ENCODE assay signal across 24 mouse cellular contexts in genomic region chr4:58613536-58613935, GRCm38 (mm10). TPM values are rescaled to one million over a fixed set of nuclear protein-coding genes. Genes with fewer than 3 reads are reported as not detected.
DNase-seq lines count a peak whose midpoint lies in the region; ATAC-seq and TF ChIP-seq lines count a peak whose summit lies in the region.
"Had no signal": no experiment of that assay in that cellular context is flagged by ENCODE, and none has a peak within 500 bp of the region (broad histone marks: within the 10 kb centered on the region; RNA-seq: fewer than 3 reads in every experiment).

No protein-coding gene starts in this region.

- H3K4me2 ChIP-seq in intestine, postnatal 0 days (replicated peaks; ENCODE audit: low read depth): peak overlapping the region; percentile 30
- no peak overlapping the region for H3K4me2 ChIP-seq in intestine, embryonic 16.5 days (ENCODE audit: low read depth, low read length)
- H3K4me2 ChIP-seq: embryonic facial prominence, embryonic 12.5 days; forebrain, embryonic 13.5 days had no signal

- WGBS in intestine, postnatal 0 days: 43% methylated on average over 6 of the region's 6 CpGs
- 45% methylated on average over 6 of the region's 6 CpGs for WGBS in intestine, embryonic 16.5 days
- WGBS in limb, embryonic 10.5 days: 54% methylated on average over 6 of the region's 6 CpGs
- 84% methylated on average over 6 of the region's 6 CpGs for WGBS in macrophage (ENCODE audit: missing documents)

- no peaks in the 10 kb centered on the region for H3K9me3 ChIP-seq in intestine, postnatal 0 days (ENCODE audit: control insufficient read depth)
- no peaks in the 10 kb centered on the region for H3K9me3 ChIP-seq in intestine, embryonic 16.5 days (ENCODE audit: control insufficient read depth, low read length)
- H3K9me3 ChIP-seq in limb, embryonic 10.5 days (replicated peaks): no peaks in the 10 kb centered on the region
- H3K9me3 ChIP-seq: embryonic facial prominence, embryonic 10.5 days; embryonic facial prominence, embryonic 12.5 days; forebrain, embryonic 13.5 days had no signal

- no peaks in the 10 kb centered on the region for H3K79me2 ChIP-seq in macrophage (ENCODE audit: inconsistent target)

- no peaks in the 10 kb centered on the region for H3K27me3 ChIP-seq in intestine, postnatal 0 days (replicated peaks; ENCODE audit: control insufficient read depth, insufficient read depth, low read length)
- H3K27me3 ChIP-seq in intestine, embryonic 16.5 days (replicated peaks; ENCODE audit: control insufficient read depth, insufficient read depth, low read length): no peaks in the 10 kb centered on the region
- no peaks in the 10 kb centered on the region for H3K27me3 ChIP-seq in limb, embryonic 10.5 days (ENCODE audit: low read depth, poor library complexity, severe bottlenecking)
- H3K27me3 ChIP-seq: CH12.LX; embryonic facial prominence, embryonic 12.5 days; forebrain, embryonic 13.5 days; Patski had no signal

- H3K4me1 ChIP-seq in intestine, postnatal 0 days (replicated peaks; ENCODE audit: control insufficient read depth, insufficient read depth, low read length): no peaks in the 10 kb centered on the region
- no peaks in the 10 kb centered on the region for H3K4me1 ChIP-seq in intestine, embryonic 16.5 days (ENCODE audit: control insufficient read depth, insufficient read depth, low read length)
- peaks cover 22% of the 10 kb centered on the region for H3K4me1 ChIP-seq in limb, embryonic 10.5 days
- H3K4me1 ChIP-seq: embryonic facial prominence, embryonic 10.5 days; embryonic facial prominence, embryonic 12.5 days; forebrain, embryonic 13.5 days had no signal

- intact Hi-C loops in gastrocnemius, adult 2 months (cut with DNase I): no loop called here

- TF ChIP-seq CTCF in gastrocnemius, adult 2 months (IDR thresholded peaks at IDR 0.05): no peak
- TF ChIP-seq CTCF in intestine, postnatal 0 days (IDR thresholded peaks at IDR 0.05; ENCODE audit: low read depth): no peak

- no peaks in the 10 kb centered on the region for H3K36me3 ChIP-seq in intestine, postnatal 0 days (ENCODE audit: control insufficient read depth, insufficient read depth)
- no peaks in the 10 kb centered on the region for H3K36me3 ChIP-seq in intestine, embryonic 16.5 days (ENCODE audit: control insufficient read depth, insufficient read depth, low read length)
- no peaks in the 10 kb centered on the region for H3K36me3 ChIP-seq in limb, embryonic 10.5 days
- H3K36me3 ChIP-seq in macrophage (ENCODE audit: inconsistent target): no peaks in the 10 kb centered on the region
- H3K36me3 ChIP-seq: embryonic facial prominence, embryonic 10.5 days; embryonic facial prominence, embryonic 12.5 days; G1E had no signal

- no peak for DNase-seq in gastrocnemius, adult 2 months
- no peak for DNase-seq in gastrocnemius, postnatal 4 days (ENCODE audit: low spot score in 2 of 2)
- no peak for DNase-seq in limb, embryonic 10.5 days (ENCODE audit: low spot score)
- DNase-seq in lung, postnatal 4 days: no peak
- DNase-seq: adrenal gland, adult 8-10 months; adrenal gland, postnatal 14 days; adrenal gland, postnatal 36 days; B cell, adult 2 months; cerebellum, adult 11-12 months; cerebellum, adult 2 months; cerebellum, adult 9-10 months; cerebellum, postnatal 10 days; cerebellum, postnatal 25 days had no signal

- no peak overlapping the region for H3K9ac ChIP-seq in intestine, postnatal 0 days (ENCODE audit: low read depth, low read length)
- no peak overlapping the region for H3K9ac ChIP-seq in intestine, embryonic 16.5 days (ENCODE audit: low read depth, low read length)
- H3K9ac ChIP-seq: embryonic facial prominence, embryonic 12.5 days; forebrain, embryonic 13.5 days had no signal

- no peak overlapping the region for H3K4me3 ChIP-seq in gastrocnemius, adult 2 months
- H3K4me3 ChIP-seq in intestine, postnatal 0 days (ENCODE audit: low read depth, low read length): no peak overlapping the region
- H3K4me3 ChIP-seq in intestine, embryonic 16.5 days (ENCODE audit: low read length): no peak overlapping the region
- no peak overlapping the region for H3K4me3 ChIP-seq in limb, embryonic 10.5 days
- peak overlapping the region; percentile 6; the same call in 1 of the 2 replicates for H3K4me3 ChIP-seq in macrophage (ENCODE audit: inconsistent target)
- H3K4me3 ChIP-seq: embryonic facial prominence, embryonic 10.5 days; embryonic facial prominence, embryonic 12.5 days; forebrain, embryonic 13.5 days had no signal

- ATAC-seq in intestine, postnatal 0 days: no peak
- ATAC-seq in intestine, embryonic 16.5 days: no peak
- ATAC-seq: activated CD4-positive, CD25-positive, alpha-beta regulatory T cell, adult 4 months; CD4-positive, CD25-positive, alpha-beta regulatory T cell, adult 4 months; forebrain, embryonic 13.5 days; Patski had no signal

- H3K27ac ChIP-seq in gastrocnemius, adult 2 months: peak overlapping the region; percentile 43; the same call in 1 of the 2 replicates
- H3K27ac ChIP-seq in intestine, postnatal 0 days (ENCODE audit: low read depth, low read length): no peak overlapping the region
- no peak overlapping the region for H3K27ac ChIP-seq in intestine, embryonic 16.5 days (ENCODE audit: low read length)
- peak overlapping the region; percentile 15; the same call in 1 of the 2 replicates for H3K27ac ChIP-seq in limb, embryonic 10.5 days
- H3K27ac ChIP-seq in macrophage: no peak overlapping the region
- H3K27ac ChIP-seq: embryonic facial prominence, embryonic 10.5 days; embryonic facial prominence, embryonic 12.5 days; forebrain, embryonic 13.5 days had no signal

RNA-seq across cellular contexts. Expression of gene Lpar1, which starts 59.8 kb away (rescaled TPM):
- 10 to 100 TPM in 1 of 2 experiments, 1 to 10 TPM in 1; 5.3 to 13.8 TPM for total RNA-seq in gastrocnemius, adult 2 months (2021)
- 10 to 100 TPM; 71.7 to 74.5 TPM for total RNA-seq in gastrocnemius, postnatal 4 days (2021)
- polyA plus RNA-seq in intestine, postnatal 0 days (2015; fragmentation: Nextera tagmentation; extraction: Ambion mirVana): 64.9 and 70.3 TPM in 2 replicates
- polyA plus RNA-seq in intestine, embryonic 16.5 days (2015; fragmentation: Nextera tagmentation; extraction: Ambion mirVana): 53.4 and 54.1 TPM in 2 replicates
- 197 and 253 TPM in 2 replicates for polyA plus RNA-seq in limb, embryonic 10.5 days (2016; fragmentation: Nextera tagmentation; extraction: Ambion mirVana)
- 10 to 100 TPM in 3 of 26 experiments, 1 to 10 TPM in 17, under 1 TPM in 4, not detected in 2; 0.33 to 23.1 (median 3.6) TPM for total RNA-seq in macrophage (2018; cell fraction: chromatin; rRNA removed)
- 10 to 100 TPM in 1 of 26 experiments, 1 to 10 TPM in 14, under 1 TPM in 11; 0.39 to 12.7 (median 2.7) TPM for total RNA-seq in macrophage (2018; cell fraction: cytosol; rRNA removed)
- total RNA-seq in macrophage (2018; cell fraction: nucleus; rRNA removed): 10 to 100 TPM in 8 of 26 experiments, 1 to 10 TPM in 15, under 1 TPM in 3; 0.69 to 27.2 (median 7.5) TPM
- polyA plus RNA-seq in macrophage (2018): 0.41 to 1.8 TPM (median 0.47 TPM) in 3 replicates
- polyA plus RNA-seq: activated CD4-positive, CD25-positive, alpha-beta regulatory T cell, adult 4 months; CD4-positive, CD25-positive, alpha-beta regulatory T cell, adult 4 months; G1E had no signal

Comparison
In these comparisons a context has a peak if more than half of its experiments do, and no peak if none do; other contexts are left out.
1. H3K27ac ChIP-seq: peak in gastrocnemius, adult 2 months (single experiment) and limb, embryonic 10.5 days (single experiment); none in intestine, postnatal 0 days (single experiment), intestine, embryonic 16.5 days (single experiment) and macrophage (single experiment).
2. RNA of gene Lpar1, which starts 59.8 kb away (polyA plus RNA-seq): 197 to 253 TPM in limb, embryonic 10.5 days, 64.9 to 70.3 TPM in intestine, postnatal 0 days and 53.4 to 54.1 TPM in intestine, embryonic 16.5 days; 0.41 to 1.8 TPM in macrophage; every median in the first group is over 10 times any median in the second.